Mouse (Mus musculus) MN1 (cell line): ENCODE data around the gene Tle4.

Source experiments
- DNase-seq: peaks from one replicate; pipeline ENCODE4 v3.0.0-alpha.2; 2016; ENCODE audit warnings: low spot score

Gene Tle4

GRCm38 (mm10) chr19:14532861-14533260, 65.0 kb downstream of the Tle4 start:
- DNase-seq = no peak

- DNase-seq = no peak
These were observed 77.6 kb downstream of the Tle4 start for GRCm38 (mm10) chr19:14520098-14520802.

- no peak for DNase-seq
These were observed 78.7 kb downstream of the Tle4 start for GRCm38 (mm10) chr19:14519186-14519585.

- no peak for DNase-seq
These were observed 79.3 kb downstream of the Tle4 start for GRCm38 (mm10) chr19:14518438-14519044.

GRCm38 (mm10) chr19:14516420-14516819, 81.4 kb downstream of the Tle4 start:
- DNase-seq = no peak

GRCm38 (mm10) chr19:14508819-14509218, 89.0 kb downstream of the Tle4 start:
- DNase-seq = no peak

GRCm38 (mm10) chr19:14507911-14508310, 89.9 kb downstream of the Tle4 start:
- DNase-seq = no peak

GRCm38 (mm10) chr19:14506875-14507670, 90.8 kb downstream of the Tle4 start:
- no peak for DNase-seq

GRCm38 (mm10) chr19:14505885-14506548, 91.8 kb downstream of the Tle4 start:
- no peak for DNase-seq

GRCm38 (mm10) chr19:14505401-14505800, 92.5 kb downstream of the Tle4 start:
- DNase-seq = no peak

- no peak for DNase-seq
These were observed 94.0 kb downstream of the Tle4 start for GRCm38 (mm10) chr19:14503862-14504261.

GRCm38 (mm10) chr19:14502234-14502633, 95.6 kb downstream of the Tle4 start:
- no peak for DNase-seq

- DNase-seq = no peak
These were observed 97.9 kb downstream of the Tle4 start for GRCm38 (mm10) chr19:14499835-14500425.

- no peak for DNase-seq
These were observed 104.8 kb downstream of the Tle4 start for GRCm38 (mm10) chr19:14493047-14493446.

GRCm38 (mm10) chr19:14487180-14487579, 110.7 kb downstream of the Tle4 start:
- DNase-seq = no peak

- DNase-seq = no peak
These were observed 112.7 kb downstream of the Tle4 start for GRCm38 (mm10) chr19:14485176-14485575.

- no peak for DNase-seq
These were observed 115.2 kb downstream of the Tle4 start for GRCm38 (mm10) chr19:14482562-14483138.

- DNase-seq = no peak
These were observed 115.9 kb downstream of the Tle4 start for GRCm38 (mm10) chr19:14481796-14482561.

- peak; percentile 40 for DNase-seq
These were observed 118.1 kb downstream of the Tle4 start for GRCm38 (mm10) chr19:14479711-14480110.

- no peak for DNase-seq
These were observed 128.5 kb downstream of the Tle4 start for GRCm38 (mm10) chr19:14469325-14469724.

- no peak for DNase-seq
These were observed 129.1 kb downstream of the Tle4 start for GRCm38 (mm10) chr19:14468733-14469132.
